Mouse (Mus musculus) CH12.LX (cell line): ENCODE results near the gene Hoxc8. TPM values are rescaled to one million over a fixed set of nuclear protein-coding genes. Genes with fewer than 3 reads are reported as not detected.

Source experiments
- DNase-seq: peaks from one replicate; pipeline ENCODE4 v3.0.0-alpha.2; 2013; ENCODE audit errors: extremely low read depth
- H3K27ac ChIP-seq: 2 replicates; pipeline ENCODE4 v1.5.1; 2012; ENCODE audit warnings: low read depth, mild to moderate bottlenecking, control low read depth, moderate library complexity; ENCODE audit not compliant: insufficient read depth
- H3K27me3 ChIP-seq: replicated peaks from 2 replicates; pipeline ENCODE3; 2012; ENCODE audit warnings: inconsistent platforms
- H3K36me3 ChIP-seq, 2 experiments: replicated peaks in 1 of 2; 2 replicates each; pipeline versions ENCODE3 to v1.6.1; 2012; ENCODE audit warnings: inconsistent platforms in 1 of 2, low read length in 1 of 2, mild to moderate bottlenecking in 1 of 2, mixed read lengths in 1 of 2, moderate library complexity in 1 of 2; ENCODE audit not compliant: control insufficient read depth in 1 of 2, insufficient read depth in 1 of 2
- H3K4me1 ChIP-seq, 2 experiments: 2 replicates each; pipeline ENCODE4 v1.6.1; 2012; ENCODE audit warnings: inconsistent platforms in 1 of 2, moderate library complexity in 1 of 2; ENCODE audit not compliant: insufficient read depth in 2 of 2, control insufficient read depth in 1 of 2
- H3K4me2 ChIP-seq: 2 replicates; pipeline ENCODE4 v1.6.1; 2012; ENCODE audit warnings: low read depth, mild to moderate bottlenecking, control low read depth; ENCODE audit not compliant: poor library complexity, insufficient read depth, severe bottlenecking
- H3K4me3 ChIP-seq, 3 experiments: fragments of 150-350 bp in 1 of 3; sonication (generic) in 1 of 3; replicated peaks in 1 of 3; 2 replicates each; pipeline versions ENCODE3 to v1.5.1; 2011 to 2012; ENCODE audit warnings: low read depth in 2 of 3, low read length in 2 of 3, mild to moderate bottlenecking in 2 of 3, moderate library complexity in 2 of 3, control low read depth in 1 of 3, improper control_type of control experiment in 1 of 3, inconsistent platforms in 1 of 3, mixed read lengths in 1 of 3; ENCODE audit not compliant: poor library complexity in 1 of 3
- H3K79me2 ChIP-seq: replicated peaks from 2 replicates; pipeline ENCODE4 v1.6.1; 2012; ENCODE audit warnings: mild to moderate bottlenecking, moderate library complexity; ENCODE audit not compliant: control insufficient read depth, poor library complexity, insufficient read depth, severe bottlenecking; ENCODE audit errors: extremely low read depth
- H3K9ac ChIP-seq: 2 replicates; pipeline ENCODE4 v1.6.1; 2012; ENCODE audit warnings: low read depth, mild to moderate bottlenecking, control low read depth, moderate library complexity; ENCODE audit not compliant: insufficient read depth
- H3K9me3 ChIP-seq: replicated peaks from 2 replicates; pipeline ENCODE3; 2012; ENCODE audit warnings: low read length, inconsistent platforms, mixed read lengths
- BHLHE40 ChIP-seq: IDR thresholded peaks from 2 replicates; pipeline ENCODE4 v1.6.1; 2011; ENCODE audit warnings: mild to moderate bottlenecking, low read depth, low read length, improper control_type of control experiment
- CHD2 ChIP-seq: IDR thresholded peaks from 2 replicates; pipeline ENCODE4 v1.6.1; 2011; ENCODE audit warnings: low read length, improper control_type of control experiment
- E2F4 ChIP-seq: IDR thresholded peaks from 2 replicates; pipeline ENCODE4 v1.6.1; 2011; ENCODE audit warnings: low read depth, low read length, improper control_type of control experiment; ENCODE audit not compliant: insufficient replicate concordance
- EP300 ChIP-seq: IDR thresholded peaks from 2 replicates; pipeline ENCODE4 v1.6.1; 2011; ENCODE audit warnings: low read length, improper control_type of control experiment
- ETS1 ChIP-seq: conservative IDR thresholded peaks from 2 replicates; pipeline ENCODE4 v1.6.1; 2012; ENCODE audit warnings: low read depth, mild to moderate bottlenecking, inconsistent platforms, low read length, improper control_type of control experiment, moderate library complexity
- HCFC1 ChIP-seq: IDR thresholded peaks from 2 replicates; pipeline ENCODE4 v1.6.1; 2012; ENCODE audit warnings: low read depth, mild to moderate bottlenecking, inconsistent platforms, low read length, improper control_type of control experiment
- IRF4 ChIP-seq: IDR thresholded peaks from 2 replicates; pipeline ENCODE4 v1.6.1; 2014; ENCODE audit warnings: low read depth, mild to moderate bottlenecking, inconsistent platforms, low read length, improper control_type of control experiment
- JUND ChIP-seq: conservative IDR thresholded peaks from 2 replicates; pipeline ENCODE4 v1.6.1; 2011; ENCODE audit warnings: low read depth, low read length, improper control_type of control experiment
- KAT2A ChIP-seq: IDR thresholded peaks from 2 replicates; pipeline ENCODE4 v1.6.1; 2012; ENCODE audit warnings: low read length, improper control_type of control experiment, inconsistent platforms; ENCODE audit not compliant: insufficient replicate concordance
- MAZ ChIP-seq: IDR thresholded peaks from 2 replicates; pipeline ENCODE4 v1.6.1; 2012; ENCODE audit warnings: low read depth, mild to moderate bottlenecking, inconsistent platforms, low read length, improper control_type of control experiment, moderate library complexity
- NELFE ChIP-seq: IDR thresholded peaks from 2 replicates; pipeline ENCODE4 v1.6.1; 2011; ENCODE audit warnings: low read depth, low read length, improper control_type of control experiment
- NRF1 ChIP-seq: IDR thresholded peaks from 2 replicates; pipeline ENCODE4 v1.6.1; 2014; ENCODE audit warnings: low read depth, mild to moderate bottlenecking, inconsistent platforms, low read length, improper control_type of control experiment, moderate library complexity
- POLR2AphosphoS2 ChIP-seq: IDR thresholded peaks from 2 replicates; pipeline ENCODE4 v1.6.1; 2011; ENCODE audit warnings: low read depth, low read length, improper control_type of control experiment
- RAD21 ChIP-seq: IDR thresholded peaks from 2 replicates; pipeline ENCODE4 v1.6.1; 2011; ENCODE audit warnings: low read depth, mild to moderate bottlenecking, low read length, improper control_type of control experiment, moderate library complexity
- RCOR1 ChIP-seq: conservative IDR thresholded peaks from 2 replicates; pipeline ENCODE4 v1.6.1; 2012; ENCODE audit warnings: low read depth, mild to moderate bottlenecking, inconsistent platforms, low read length, improper control_type of control experiment
- SIN3A ChIP-seq: IDR thresholded peaks from 2 replicates; pipeline ENCODE4 v1.6.1; 2012; ENCODE audit warnings: low read length, improper control_type of control experiment, inconsistent platforms
- TBP ChIP-seq: conservative IDR thresholded peaks from 2 replicates; pipeline ENCODE4 v1.6.1; 2011; ENCODE audit warnings: low read depth, low read length, improper control_type of control experiment
- TCF12 ChIP-seq: IDR thresholded peaks from 2 replicates; pipeline ENCODE4 v1.6.1; 2014; ENCODE audit warnings: low read depth, mild to moderate bottlenecking, inconsistent platforms, low read length, improper control_type of control experiment
- USF1 ChIP-seq: IDR thresholded peaks from 2 replicates; pipeline ENCODE4 v1.6.1; 2014; ENCODE audit warnings: low read depth, mild to moderate bottlenecking, inconsistent platforms, low read length, improper control_type of control experiment
- USF2 ChIP-seq: conservative IDR thresholded peaks from 2 replicates; pipeline ENCODE4 v1.6.1; 2011; ENCODE audit warnings: low read depth, low read length, improper control_type of control experiment
- ZC3H11A ChIP-seq: IDR thresholded peaks from 2 replicates; pipeline ENCODE4 v1.6.1; 2012; ENCODE audit warnings: low read depth, mild to moderate bottlenecking, inconsistent platforms, low read length, improper control_type of control experiment
- ZKSCAN1 ChIP-seq: IDR thresholded peaks from 2 replicates; pipeline ENCODE4 v1.6.1; 2012; ENCODE audit warnings: low read depth, inconsistent platforms, low read length, improper control_type of control experiment, borderline replicate concordance
- ZMIZ1 ChIP-seq: IDR thresholded peaks from 2 replicates; pipeline ENCODE4 v1.6.1; 2012; ENCODE audit warnings: low read depth, mild to moderate bottlenecking, inconsistent platforms, low read length, improper control_type of control experiment
- ZNF384 ChIP-seq: IDR thresholded peaks from 2 replicates; pipeline ENCODE4 v1.6.1; 2012; ENCODE audit warnings: low read depth, low read length, improper control_type of control experiment, inconsistent platforms
- dilution Hi-C: fragments of 300-500 bp; cut with MboI; formaldehyde crosslinking; loops from 2 replicates; pipeline ENCODE4 v1.14.3; 2020; ENCODE audit warnings: low sequenced_read_pairs; ENCODE audit not compliant: extremely low pct_unique_long_range_greater_than_20kb, extremely low pct_ligation_motif_present
- in situ Hi-C: fragments of 300-500 bp; cut with MboI; formaldehyde crosslinking; loops from 3 replicates; pipeline ENCODE4 v1.14.3; 2019; ENCODE audit warnings: low sequenced_read_pairs, low pct_ligation_motif_present, low pct_unique_long_range_greater_than_20kb, mixed read lengths
- polyA plus RNA-seq: library from polyadenylated mRNA; unstranded; fragments of >175 nt; gene quantifications from 2 replicates; pipeline ENCODE4 v1.2.1, GENCODE M21; 2012; ENCODE audit warnings: low read depth; ENCODE audit not compliant: insufficient read length
- total RNA-seq, 2 experiments: library from RNA; depleted of rRNA; stranded (reverse); fragments of 300-350 nt in 1 of 2; fragments of >200 nt in 1 of 2; gene quantifications; 2 replicates each; pipeline ENCODE4 v1.2.3; 2012 to 2014

The Hoxc8 gene
- total and polyA plus RNA-seq, 3 experiments = not detected

DNA sequence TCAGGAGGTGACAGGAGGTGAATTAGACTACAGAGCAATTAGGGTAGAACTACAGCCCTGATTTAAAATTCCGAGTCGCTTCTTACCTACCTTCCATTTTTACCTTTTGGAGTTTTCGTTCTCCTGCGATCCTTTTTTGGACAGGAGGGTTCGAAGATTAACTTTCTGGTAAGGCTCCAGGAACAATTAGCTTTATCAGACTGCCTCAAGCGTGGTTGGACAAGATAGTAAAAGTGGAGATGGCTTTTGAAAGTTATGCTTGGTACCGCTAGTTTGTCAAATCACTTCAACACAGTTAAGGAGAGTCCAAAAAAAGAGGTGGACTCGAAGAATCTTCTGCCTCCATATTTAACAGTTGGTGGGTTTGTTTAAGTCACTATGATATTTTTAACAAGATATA is 31.1 kb downstream of the Hoxc8 start:
- Histone ChIP-seq H3K4me3 (no peak overlapping the region), H3K79me2 (no peaks in the 10 kb centered on the region), H3K27me3 (no peaks in the 10 kb centered on the region), H3K9ac (no peak overlapping the region), H3K36me3 (peaks cover 0 to 2% of the 10 kb centered on the region in 2 experiments), H3K9me3 (no peaks in the 10 kb centered on the region), H3K27ac (no peak overlapping the region), H3K4me2 (no peak overlapping the region), H3K4me1 (peaks cover 10 to 50% of the 10 kb centered on the region in 2 experiments; a peak in 3 of 4 replicates)
- no peak for DNase-seq
- dilution Hi-C loops (no loop called here), in situ Hi-C loops (no loop called here)
- no peak for TF ChIP-seq RCOR1
- no peak for TF ChIP-seq CHD2
- TF ChIP-seq USF1 = no peak
- TF ChIP-seq E2F4 = no peak
- TF ChIP-seq IRF4 = no peak
- no peak for TF ChIP-seq TBP
- no peak for TF ChIP-seq NELFE
- TF ChIP-seq POLR2AphosphoS2 = no peak
- TF ChIP-seq KAT2A = no peak

- in situ Hi-C loops = no loop called here
- H3K4me2 ChIP-seq = no peak overlapping the region
- no peak overlapping the region for H3K27ac ChIP-seq
- no peak overlapping the region for H3K4me3 ChIP-seq
- H3K9me3 ChIP-seq = no peaks in the 10 kb centered on the region
- dilution Hi-C loops = no loop called here
- no peaks in the 10 kb centered on the region for H3K79me2 ChIP-seq
- DNase-seq = no peak
- H3K36me3 ChIP-seq = peaks cover 0 to 11% of the 10 kb centered on the region in 2 experiments
- no peaks in the 10 kb centered on the region for H3K27me3 ChIP-seq
- TF ChIP-seq SIN3A (no peak), MAZ (no peak), RAD21 (no peak), EP300 (no peak), USF1 (no peak), USF2 (no peak), NELFE (no peak), NRF1 (no peak), ZMIZ1 (no peak), ETS1 (no peak), TCF12 (no peak), HCFC1 (no peak), ZC3H11A (no peak), JUND (no peak), BHLHE40 (no peak), ZNF384 (no peak), ZKSCAN1 (no peak), KAT2A (no peak)
- no peak overlapping the region for H3K9ac ChIP-seq
- peaks cover 13 to 46% of the 10 kb centered on the region in 2 experiments; a peak in 3 of 4 replicates for H3K4me1 ChIP-seq
These were observed 33.7 kb downstream of the Hoxc8 start for GRCm38 (mm10) chr15:103024131-103024530.
